Mouse (Mus musculus) liver, adult 2 months (tissue): ENCODE results near the gene Krt39. TPM values are rescaled to one million over a fixed set of nuclear protein-coding genes. Genes with fewer than 3 reads are reported as not detected.

ENCODE experiments used
- DNase-seq: peaks from one replicate; pipeline ENCODE4 v3.0.0-alpha.2; 2011; ENCODE audit warnings: low read depth, low spot score; ENCODE audit errors: extremely low read depth
- H3K27ac ChIP-seq: fragments of 200-500 bp; replicated peaks from 2 replicates; pipeline ENCODE4 v1.5.1; 2012; ENCODE audit warnings: low read depth, mild to moderate bottlenecking, control low read depth, inconsistent platforms, low read length; ENCODE audit not compliant: insufficient read depth
- H3K27me3 ChIP-seq: fragments of 200-500 bp; 2 replicates; pipeline ENCODE4 v1.6.1; 2012; ENCODE audit warnings: mild to moderate bottlenecking, moderate library complexity, low read length, inconsistent platforms; ENCODE audit not compliant: control insufficient read depth, insufficient read depth
- H3K36me3 ChIP-seq: fragments of 200-500 bp; 2 replicates; pipeline ENCODE4 v1.6.1; 2012; ENCODE audit warnings: low read length, inconsistent platforms; ENCODE audit not compliant: control insufficient read depth, insufficient read depth
- H3K4me1 ChIP-seq: fragments of 200-500 bp; 2 replicates; pipeline ENCODE4 v1.6.1; 2011; ENCODE audit warnings: low read length; ENCODE audit not compliant: control insufficient read depth, insufficient read depth
- H3K4me3 ChIP-seq: fragments of 200-500 bp; 2 replicates; pipeline ENCODE4 v1.5.1; 2011; ENCODE audit warnings: low read depth, mild to moderate bottlenecking, control low read depth, low read length, moderate library complexity; ENCODE audit not compliant: insufficient read depth
- H3K79me2 ChIP-seq: fragments of 200-500 bp; 2 replicates; pipeline ENCODE4 v1.6.1; 2012; ENCODE audit warnings: inconsistent platforms, mild to moderate bottlenecking, low read length, moderate library complexity; ENCODE audit not compliant: control insufficient read depth, insufficient read depth
- H3K9ac ChIP-seq: fragments of 200-500 bp; 2 replicates; pipeline ENCODE4 v1.6.1; 2012; ENCODE audit warnings: low read depth, mild to moderate bottlenecking, control low read depth, inconsistent platforms, low read length
- CTCF ChIP-seq: fragments of 200-500 bp; IDR thresholded peaks from 2 replicates; pipeline ENCODE4 v1.5.1; 2011; ENCODE audit warnings: low read depth, low read length, control low read depth
- POLR2A ChIP-seq: fragments of 200-500 bp; IDR thresholded peaks from 2 replicates; pipeline ENCODE4 v1.6.1; 2011; ENCODE audit warnings: low read length, control low read depth; ENCODE audit not compliant: insufficient read depth; ENCODE audit errors: extremely low read depth
- WGBS: fragments of 180-500 bp; shearing (Covaris S2); methylation state at CpG from one replicate; pipeline ENCODE4 v1.1.7; 2018; 5-methylcytosine and 5-hydroxymethylcytosine counted together
- polyA plus RNA-seq: library from polyadenylated mRNA; depleted of rRNA; stranded (reverse); fragments of >200 nt; gene quantifications from 2 replicates; pipeline ENCODE4 v1.2.3, GENCODE M21; 2012; rRNA removed
- total RNA-seq: library from RNA; depleted of rRNA; stranded (reverse); fragments of >200 nt; gene quantifications from 2 replicates; pipeline ENCODE4 v1.2.3, GENCODE M21; 2014; rRNA removed

Gene Krt39
- total RNA-seq = not detected in 2 replicates
- not detected in 2 replicates for polyA plus RNA-seq

- DNase-seq = no peak
- no peak within 1 kb of the TSS for H3K27ac ChIP-seq
- H3K9ac ChIP-seq = no peak within 1 kb of the TSS
- no peaks in the 10 kb centered on the region for H3K36me3 ChIP-seq
- H3K27me3 ChIP-seq = peaks cover 2% of the 10 kb centered on the region; the same call in 1 of the 2 replicates
- H3K4me3 ChIP-seq = no peak within 1 kb of the TSS
- 77% methylated on average over 13 of the region's 13 CpGs for WGBS
- TF ChIP-seq CTCF = no peak
- no peak for TF ChIP-seq POLR2A
- no peaks in the 10 kb centered on the region for H3K4me1 ChIP-seq
- H3K79me2 ChIP-seq = no peaks in the 10 kb centered on the region
Measured at GRCm38 (mm10) chr11:99521288-99521860, at the start of gene Krt39. Gene Krt39, minus strand, starts transcription at chr11:99521338.

DNA sequence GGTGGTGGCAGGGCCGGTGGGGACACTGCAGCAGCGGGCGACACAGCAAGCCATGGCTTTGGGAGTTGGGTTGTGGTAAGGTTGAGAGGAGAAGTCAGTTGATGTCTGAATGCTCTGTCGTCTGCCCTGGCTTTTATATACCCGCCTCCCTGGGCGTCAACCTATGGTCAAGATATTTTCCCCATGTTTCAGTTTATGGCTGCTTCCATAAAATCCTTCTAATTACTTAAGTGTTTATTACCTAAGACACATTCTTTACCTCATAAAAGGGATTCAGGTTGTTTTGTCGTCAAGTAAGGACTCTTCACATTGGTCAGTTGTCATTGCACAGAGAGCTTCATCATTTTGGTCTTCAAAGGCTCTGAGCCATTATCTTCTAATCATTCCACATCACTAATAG is 45.4 kb upstream of the Krt39 start, which contains the start of gene Krtap3-1:
TSS of gene Krtap3-1 (minus strand) at position 101 of the 400 bp plus-strand sequence.
- no peaks in the 10 kb centered on the region for H3K4me1 ChIP-seq
- H3K79me2 ChIP-seq = no peaks in the 10 kb centered on the region
- H3K36me3 ChIP-seq = no peaks in the 10 kb centered on the region
- no peak within 1 kb of the TSS for H3K4me3 ChIP-seq
- no peak within 1 kb of the TSS for H3K27ac ChIP-seq
- H3K27me3 ChIP-seq = peaks cover 4% of the 10 kb centered on the region; the same call in 1 of the 2 replicates
- no peak within 1 kb of the TSS for H3K9ac ChIP-seq
- TF ChIP-seq POLR2A (no peak), CTCF (no peak)
- DNase-seq = no peak
- 97% methylated on average over 7 of the region's 7 CpGs for WGBS

GRCm38 (mm10) chr11:99562580-99562979 is 41.4 kb upstream of the Krt39 start:
- no peak for DNase-seq
- no peak overlapping the region for H3K27ac ChIP-seq
- 80% methylated on average over 6 of the region's 6 CpGs for WGBS

DNA sequence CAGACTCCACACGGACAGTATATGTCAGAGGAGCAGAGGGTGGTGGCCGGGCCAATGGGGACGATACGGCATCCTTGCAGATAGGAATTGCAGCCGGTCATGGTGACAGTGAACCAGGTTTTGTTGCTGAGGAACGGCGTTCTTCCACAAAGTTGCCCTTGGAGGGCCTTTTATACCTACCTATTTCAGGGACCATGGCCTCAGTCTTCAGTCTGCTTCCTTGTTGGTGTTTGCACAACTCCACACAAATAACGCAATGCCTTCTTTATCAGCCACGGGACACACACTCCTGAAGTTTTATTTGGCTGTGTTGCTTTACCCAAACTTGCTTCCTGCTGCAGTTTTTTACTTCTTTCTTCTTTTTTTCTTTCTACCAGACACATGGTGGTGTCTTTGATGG is 38.2 kb upstream of the Krt39 start, which contains the start of gene Gm11939:
TSS of gene Gm11939 (minus strand) at position 101 of the 400 bp plus-strand sequence.
- peaks cover 2% of the 10 kb centered on the region; the same call in 1 of the 2 replicates for H3K27me3 ChIP-seq
- 83% methylated on average over 9 of the region's 9 CpGs for WGBS
- TF ChIP-seq POLR2A (no peak), CTCF (no peak)

More at GRCm38 (mm10) chr11:99562580-99562979, 41.4 kb upstream of the Krt39 start:
- no peaks in the 10 kb centered on the region for H3K4me1 ChIP-seq
- H3K9ac ChIP-seq = no peak overlapping the region
- H3K27me3 ChIP-seq = peaks cover 6% of the 10 kb centered on the region; the same call in 1 of the 2 replicates
- H3K79me2 ChIP-seq = no peaks in the 10 kb centered on the region
- no peak for TF ChIP-seq CTCF
- no peak for TF ChIP-seq POLR2A
- no peaks in the 10 kb centered on the region for H3K36me3 ChIP-seq
- H3K4me3 ChIP-seq = no peak overlapping the region

GRCm38 (mm10) chr11:99557976-99558745 is 37.0 kb upstream of the Krt39 start:
- Histone ChIP-seq H3K27ac (no peak overlapping the region), H3K4me1 (no peaks in the 10 kb centered on the region), H3K27me3 (peaks cover 2% of the 10 kb centered on the region; the same call in 1 of the 2 replicates), H3K9ac (no peak overlapping the region), H3K79me2 (no peaks in the 10 kb centered on the region), H3K36me3 (no peaks in the 10 kb centered on the region), H3K4me3 (no peak overlapping the region)
- DNase-seq = no peak
- no peak for TF ChIP-seq POLR2A
- no peak for TF ChIP-seq CTCF
- WGBS = 77% methylated on average over 3 of the region's 3 CpGs

More for the DNA sequence above, 38.2 kb upstream of the Krt39 start, which contains the start of gene Gm11939:
- no peak for DNase-seq
- Histone ChIP-seq H3K27ac (no peak within 1 kb of the TSS), H3K36me3 (no peaks in the 10 kb centered on the region), H3K79me2 (no peaks in the 10 kb centered on the region), H3K4me3 (no peak within 1 kb of the TSS), H3K4me1 (no peaks in the 10 kb centered on the region), H3K9ac (no peak within 1 kb of the TSS)
